Mouse (Mus musculus) bone marrow macrophage, adult 2 months (primary cell): ENCODE results near the gene Me1.

Source experiments
- CTCF ChIP-seq: IDR thresholded peaks from 2 replicates; pipeline ENCODE4 v1.5.1; 2012; ENCODE audit warnings: low read depth, mild to moderate bottlenecking, low read length, moderate library complexity
- POLR2A ChIP-seq: IDR thresholded peaks from 2 replicates; pipeline ENCODE4 v1.6.1; 2012; ENCODE audit warnings: mild to moderate bottlenecking, low read depth, low read length, borderline replicate concordance

GRCm38 (mm10) chr9:86679843-86680417 is 15.8 kb downstream of the Me1 start:
- TF ChIP-seq CTCF, result no peak
- TF ChIP-seq POLR2A, result no peak
